Mouse (Mus musculus) heart, adult 11 months (tissue): ENCODE data around the gene Zfhx2.

Experiments used
- DNase-seq: peaks from one replicate; pipeline ENCODE4 v3.0.0; 2022

Zfhx2 gene

DNA sequence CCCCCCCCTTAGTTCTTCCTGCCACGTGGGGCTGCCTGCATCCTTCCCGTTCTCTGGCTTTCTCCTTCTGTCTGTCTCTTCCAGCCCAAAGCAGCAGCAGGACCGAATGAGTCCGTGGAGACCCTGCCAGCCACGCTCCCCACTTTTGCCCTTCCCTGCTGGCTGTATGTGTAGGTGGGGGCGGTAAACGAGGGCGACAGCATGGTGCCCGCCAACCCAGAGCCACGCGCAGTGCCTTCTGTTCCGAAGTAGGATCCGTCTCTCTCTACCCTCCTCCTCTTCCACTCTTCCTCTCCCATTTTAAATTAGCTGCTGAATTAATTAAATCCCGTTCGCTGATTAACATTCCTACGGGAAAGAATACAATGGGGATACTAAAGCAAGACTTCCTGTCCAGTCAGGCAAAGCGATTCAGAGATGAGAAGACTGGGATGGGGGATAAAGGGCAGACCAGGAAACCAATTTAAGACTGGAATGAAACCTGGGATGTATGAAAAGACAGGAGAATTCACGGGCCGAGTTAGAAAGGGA is 59.4 kb downstream of the Zfhx2 start:
- no peak for DNase-seq

DNA sequence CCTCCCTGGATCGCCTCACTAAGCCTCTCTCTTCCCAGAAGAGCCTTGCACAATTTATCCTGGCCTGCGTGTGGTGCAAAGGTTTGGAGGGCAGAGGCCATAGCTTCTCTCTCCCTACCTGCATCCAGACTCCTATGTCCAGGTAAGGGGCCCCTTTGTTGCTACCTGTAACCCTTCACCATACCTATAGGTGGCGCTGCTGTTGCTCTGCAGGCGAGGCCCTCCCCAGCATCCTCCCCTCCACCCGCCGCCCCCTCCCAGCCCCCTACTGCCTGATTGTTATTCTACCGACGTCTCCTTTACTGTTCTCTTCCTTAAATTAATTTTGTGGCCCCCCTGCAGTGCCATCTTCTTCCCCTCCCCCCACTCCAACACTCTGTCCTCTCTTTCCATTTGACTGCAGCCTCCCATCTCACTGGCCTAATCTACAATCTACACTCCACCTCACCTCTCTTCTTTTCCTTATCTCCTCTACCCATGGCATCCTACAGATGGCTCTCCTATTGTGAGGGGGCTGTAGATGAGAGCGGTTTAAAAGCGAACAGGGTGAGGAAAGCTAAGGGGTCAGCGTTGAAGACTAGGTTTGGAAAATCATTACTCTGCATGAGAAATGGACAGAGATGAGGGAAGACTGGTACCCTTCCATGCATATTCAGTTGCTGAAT is 63.0 kb downstream of the Zfhx2 start:
- no peak for DNase-seq

DNA sequence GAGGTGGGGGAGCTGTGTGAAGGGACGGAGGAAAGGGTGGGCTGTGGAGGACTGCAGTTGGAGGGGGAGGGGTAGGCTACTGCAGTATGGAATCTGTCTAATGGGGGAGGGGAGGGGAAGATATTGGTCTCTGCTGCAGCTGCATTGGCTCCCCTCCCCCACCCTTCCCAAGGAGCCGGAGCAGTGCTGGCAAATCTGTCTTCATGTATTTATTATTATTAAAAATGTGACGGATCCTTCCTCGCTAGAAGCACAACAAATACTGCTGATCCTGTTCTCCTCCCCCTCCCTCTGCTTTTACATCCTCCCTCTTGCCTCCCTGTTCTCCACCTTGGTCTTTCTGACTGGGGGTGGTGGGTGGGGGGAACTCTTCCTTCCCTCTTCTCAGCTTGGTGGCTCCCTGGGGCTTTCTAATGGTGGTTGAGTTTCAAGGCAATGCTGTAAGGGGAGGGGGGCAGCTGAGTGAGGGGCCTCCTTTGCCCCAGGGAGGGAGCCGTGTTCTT is 63.7 kb downstream of the Zfhx2 start:
- no peak for DNase-seq

DNA sequence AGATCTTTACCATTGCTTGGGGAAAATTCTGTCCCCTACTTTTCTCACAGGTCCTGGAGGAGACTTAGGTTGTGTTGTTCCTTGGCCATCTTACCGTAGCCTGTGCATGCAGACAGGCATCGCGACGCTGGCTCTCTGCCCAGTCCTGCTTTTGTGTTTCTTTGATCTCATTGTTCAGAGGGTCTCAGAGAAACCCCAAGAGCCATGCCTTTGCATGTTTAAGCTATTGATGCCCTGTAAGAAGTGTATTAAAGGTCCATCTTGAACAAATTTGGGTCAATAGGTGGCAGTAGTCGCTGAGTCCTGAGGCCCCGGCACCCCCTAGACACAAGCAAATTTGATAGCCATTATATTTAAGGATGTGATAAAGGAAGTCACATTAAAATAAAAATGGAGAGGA is 64.5 kb downstream of the Zfhx2 start:
- DNase-seq: no peak

DNA sequence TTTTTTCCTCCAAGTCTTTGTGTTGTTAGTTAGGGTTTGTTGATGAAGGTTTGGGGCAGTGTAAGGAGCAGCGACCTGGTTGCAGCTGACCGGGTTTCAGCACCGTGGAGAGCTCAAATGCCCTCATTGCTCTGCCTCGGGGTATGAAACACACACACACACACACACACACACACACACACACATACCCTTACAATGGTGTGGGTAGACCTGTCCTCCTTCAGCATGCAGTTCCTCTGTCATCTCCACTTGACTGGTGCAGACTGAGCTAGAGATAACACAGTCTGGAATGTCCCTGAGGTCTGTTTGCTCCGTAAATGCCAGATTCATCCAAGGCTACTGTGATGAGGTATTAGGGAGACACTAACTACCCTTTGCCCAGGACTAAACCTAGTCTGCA is 64.9 kb downstream of the Zfhx2 start:
- no peak for DNase-seq

DNA sequence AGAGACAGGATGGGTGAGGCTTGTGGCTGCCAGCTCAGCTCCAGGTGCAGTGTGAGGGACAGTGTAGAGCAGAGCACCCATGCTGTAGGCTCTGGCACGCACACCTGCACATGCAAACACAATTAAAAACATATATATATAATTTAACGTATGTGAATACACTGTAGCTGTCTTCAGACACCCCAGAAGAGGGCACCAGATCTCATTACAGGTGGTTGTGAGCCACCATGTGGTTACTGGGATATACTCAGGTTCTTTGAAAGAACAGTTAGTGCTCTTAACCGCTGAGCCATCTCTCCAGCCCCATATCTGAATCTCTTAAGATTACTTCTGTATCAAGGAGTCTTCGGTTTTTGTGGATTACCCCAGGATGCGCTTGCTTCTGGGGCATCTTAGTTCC is 66.6 kb downstream of the Zfhx2 start:
- DNase-seq: no peak

DNA sequence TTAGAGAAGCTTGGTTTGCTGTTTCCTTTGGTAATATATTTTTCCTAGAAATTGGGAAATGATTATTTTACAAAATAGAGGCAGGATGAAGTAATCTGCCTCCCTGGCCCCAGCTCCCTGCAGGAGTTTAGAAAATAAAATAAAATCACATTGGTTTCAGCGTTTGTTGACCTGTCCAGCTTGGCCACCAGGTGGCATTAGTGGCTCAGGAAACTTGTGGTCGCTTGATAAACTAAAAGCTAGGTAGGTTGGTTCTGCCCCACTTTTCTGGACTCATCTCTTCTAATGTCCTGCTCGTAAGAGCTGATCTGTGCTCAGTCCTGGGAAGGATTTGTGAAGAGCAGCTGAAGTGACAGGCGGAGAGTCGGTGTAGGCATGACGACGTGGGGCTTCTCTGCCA is 67.9 kb downstream of the Zfhx2 start:
- no peak for DNase-seq

DNA sequence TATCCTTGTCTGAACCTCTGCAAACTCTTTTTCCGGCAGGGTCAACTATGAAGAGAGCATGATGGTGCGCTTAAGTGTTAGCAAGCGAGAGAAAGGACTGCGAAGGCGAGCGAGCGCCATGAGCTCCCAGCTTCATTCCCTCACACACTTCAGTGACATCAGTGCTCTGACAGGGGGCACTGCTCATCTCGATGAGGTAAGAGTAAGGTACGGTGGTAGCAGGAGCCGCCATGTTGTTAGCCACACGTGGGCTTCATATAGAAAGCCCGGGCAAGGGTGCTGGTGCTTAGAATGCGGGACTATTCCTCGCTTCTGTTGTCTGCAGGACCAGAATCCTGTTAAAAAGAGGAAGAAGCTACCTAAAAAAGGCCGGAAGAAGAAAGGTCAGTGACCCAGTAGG is 69.1 kb downstream of the Zfhx2 start:
- DNase-seq: no peak

DNA sequence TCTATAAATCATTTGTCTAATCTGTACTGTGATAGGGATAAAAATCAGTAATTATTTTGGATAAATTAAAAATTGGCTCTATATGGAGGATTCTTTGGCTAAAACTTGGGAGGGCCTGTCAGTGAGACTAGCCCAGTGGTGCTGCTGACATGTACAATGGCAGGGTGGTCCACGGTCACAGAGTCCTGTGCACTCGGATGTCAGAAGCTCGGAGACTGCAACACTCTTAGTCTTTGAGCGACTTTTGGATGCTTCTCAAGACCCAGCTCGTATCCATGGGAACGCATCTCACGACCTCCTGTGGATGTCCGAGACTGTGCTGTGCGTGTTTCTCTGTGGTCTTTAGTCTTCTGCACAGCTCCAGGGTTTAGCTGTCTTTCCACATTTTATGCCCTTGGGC is 71.7 kb downstream of the Zfhx2 start:
- no peak for DNase-seq

DNA sequence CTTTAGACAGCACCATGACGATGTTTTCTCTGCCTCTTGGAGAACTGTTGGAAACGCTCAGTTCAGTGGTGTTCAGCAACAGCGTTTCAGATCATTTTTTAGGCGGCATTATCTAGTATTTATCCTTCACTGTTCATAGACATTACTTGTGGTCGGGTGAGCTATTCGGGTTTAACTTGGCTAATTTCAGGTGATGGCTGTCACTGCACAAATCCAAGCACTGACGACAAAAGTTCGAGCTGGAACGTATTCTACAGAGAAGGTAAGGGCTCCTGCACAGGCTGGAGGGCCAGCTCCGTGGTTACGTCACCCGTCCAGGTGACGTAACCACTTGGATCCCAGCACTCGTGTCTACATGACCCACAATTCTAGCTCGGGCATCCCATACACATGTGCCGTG is 75.2 kb downstream of the Zfhx2 start:
- DNase-seq: peak; percentile 85

DNA sequence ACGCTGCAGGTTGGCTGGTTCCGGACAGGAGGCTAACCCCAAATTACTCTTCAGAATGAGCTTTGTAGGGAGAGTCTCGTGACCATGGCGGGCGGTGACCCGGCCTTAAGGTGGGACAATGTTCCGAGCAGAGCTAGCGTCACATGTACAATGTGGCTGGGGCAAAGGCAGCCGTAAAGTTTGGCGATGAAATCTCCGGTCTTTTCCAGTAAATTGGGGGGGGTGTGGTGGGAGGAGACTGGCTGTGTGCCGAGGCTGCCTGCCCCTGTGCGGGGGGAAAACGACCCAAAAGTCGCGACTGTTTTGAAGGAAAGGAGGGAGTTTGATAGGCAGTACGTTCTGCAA is 76.4 kb downstream of the Zfhx2 start:
- DNase-seq: no peak

DNA sequence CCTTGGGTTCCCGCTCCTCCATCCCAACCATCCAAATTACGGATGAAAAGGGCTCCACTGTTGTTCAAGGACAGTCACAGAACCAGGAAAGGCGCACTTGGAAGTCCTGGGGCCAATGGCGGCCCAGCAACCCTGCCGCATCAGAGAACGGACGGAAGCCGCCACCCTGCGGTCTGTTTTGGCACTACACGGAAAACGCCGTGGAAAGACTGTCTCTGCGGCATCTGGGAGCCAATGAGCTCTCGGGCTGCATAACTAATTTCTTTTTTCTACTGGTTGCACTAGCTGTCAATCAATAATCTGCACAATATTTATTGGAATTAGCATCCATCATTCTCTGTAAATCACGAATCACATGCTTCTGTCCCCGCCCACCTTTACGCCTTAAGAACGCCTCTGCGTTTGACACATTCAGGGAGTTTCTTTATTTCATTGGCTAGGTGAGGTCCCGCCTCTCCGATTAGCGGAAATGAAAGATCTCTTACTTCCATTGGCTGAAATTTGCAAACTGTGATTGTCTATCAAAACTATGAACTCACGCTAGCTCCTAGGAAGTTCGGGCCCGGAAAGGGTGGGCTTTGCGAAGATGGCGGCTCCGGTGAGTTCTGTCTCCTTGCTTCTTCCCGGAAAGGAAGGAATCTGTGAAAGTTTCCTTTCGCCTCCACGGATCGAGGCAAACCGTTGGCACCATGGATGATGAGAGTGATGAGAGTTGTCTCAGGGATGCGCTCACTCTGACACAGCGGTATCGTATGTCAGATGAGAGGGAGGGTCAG is 76.9 kb downstream of the Zfhx2 start, which contains the start of gene Ngdn:
TSS of gene Ngdn (plus strand) at position 464 of the 776 bp plus-strand sequence.
- peak; percentile 100 for DNase-seq

DNA sequence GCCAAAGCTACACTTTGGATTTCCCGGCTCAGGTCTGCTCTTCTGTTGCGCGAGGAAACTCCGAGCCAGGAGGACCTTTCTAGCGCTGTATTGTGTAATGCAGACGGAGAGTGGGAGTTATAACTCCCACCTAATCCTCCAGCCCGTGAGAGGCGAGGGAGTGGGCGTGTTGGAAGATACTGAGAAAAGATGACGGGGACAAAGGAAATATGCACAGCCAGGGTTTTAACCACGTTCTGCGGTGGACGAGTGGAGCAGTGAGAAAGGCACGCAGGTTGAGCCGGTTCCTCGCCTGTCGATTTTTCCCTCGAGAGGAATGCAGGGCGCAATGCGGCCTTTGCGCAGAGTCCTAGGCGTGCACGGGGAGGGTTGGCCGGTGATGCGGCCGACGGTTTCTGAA is 77.5 kb downstream of the Zfhx2 start:
- no peak for DNase-seq

DNA sequence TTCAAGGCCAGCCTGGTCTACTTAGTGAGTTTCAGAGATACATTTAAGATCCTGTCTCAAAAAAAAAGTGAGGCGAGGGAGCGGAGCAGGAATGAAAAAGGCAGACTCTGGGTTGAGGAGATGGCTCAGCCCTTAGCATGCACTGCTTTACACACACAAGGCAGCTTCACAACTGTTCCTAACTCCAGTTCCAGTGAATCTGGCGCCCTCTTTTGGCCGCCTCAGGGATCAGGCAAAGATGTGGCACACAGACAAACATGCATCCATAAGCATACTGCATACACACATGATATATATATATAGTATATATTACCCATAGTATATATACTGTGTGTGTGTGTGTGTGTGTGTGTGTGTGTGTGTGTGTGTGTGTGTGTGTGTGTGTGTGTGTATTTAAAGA is 81.0 kb downstream of the Zfhx2 start:
- peak; percentile 82 for DNase-seq
